ENCODE assay signal across 12 mouse cellular contexts in the genomic region with DNA sequence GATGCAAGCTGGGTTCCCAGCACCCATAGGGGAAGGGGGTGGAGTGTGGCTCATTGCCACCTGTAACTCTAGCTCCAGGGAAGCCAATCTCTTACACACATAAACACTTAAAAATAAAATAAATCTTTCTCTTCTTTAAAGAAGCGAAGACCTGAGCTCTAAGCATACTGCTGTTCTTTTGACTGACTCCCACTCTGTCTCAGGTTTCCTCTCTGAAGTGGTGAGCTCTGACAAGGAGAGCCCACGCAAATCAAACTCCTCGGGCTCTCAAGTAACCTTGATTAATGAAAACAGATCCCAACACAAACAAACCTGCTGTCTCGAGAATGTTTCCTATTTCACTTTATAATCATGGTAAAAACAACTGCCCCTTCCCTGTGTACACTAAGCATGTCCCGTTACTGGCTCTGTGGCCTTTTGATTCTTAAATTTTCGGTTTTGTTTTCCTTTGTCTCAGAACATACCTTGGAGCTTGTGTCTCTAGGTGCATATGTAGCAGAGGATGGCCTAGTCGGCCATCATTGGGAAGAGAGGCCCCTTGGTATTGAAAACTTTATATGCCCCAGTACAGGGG.
"Had no signal": no experiment of that assay in that cellular context is flagged by ENCODE, and none has a peak within 500 bp of the region (broad histone marks: within the 10 kb centered on the region; RNA-seq: fewer than 3 reads in every experiment).

No protein-coding gene starts in this region.

- H3K4me1 ChIP-seq: liver, embryonic 13.5 days had no signal

- H3K36me3 ChIP-seq: liver, embryonic 13.5 days had no signal

- H3K9ac ChIP-seq: liver, embryonic 13.5 days had no signal

- H3K4me3 ChIP-seq: layer of hippocampus, adult 2 months; liver, embryonic 13.5 days had no signal

- H3K27me3 ChIP-seq: liver, embryonic 13.5 days had no signal

- H3K9me3 ChIP-seq: liver, embryonic 13.5 days had no signal

- H3K4me2 ChIP-seq: liver, embryonic 13.5 days; midbrain, embryonic 11.5 days had no signal

- DNase-seq: kidney, adult 18-20 months; kidney, postnatal 14 days; layer of hippocampus, adult 9-11 months; liver, embryonic 13.5 days; lung, adult 2 months; lung, postnatal 14 days; lung, postnatal 4 days; midbrain, embryonic 14.5 days; thymus, adult 18-20 months; thymus, postnatal 36 days had no signal

- H3K27ac ChIP-seq: layer of hippocampus, adult 2 months; liver, embryonic 13.5 days had no signal
